Mouse (Mus musculus) liver, adult 2 months (tissue): ENCODE measurements at regions not wholly inside any gene's neighbourhood (a gene's known extent, or its start where the extent isn't known, plus 50 kb on each side); places are given as distances from the start of the nearest gene placed in this dataset.

Source experiments
- CTCF ChIP-seq: fragments of 200-500 bp; IDR thresholded peaks from 2 replicates; pipeline ENCODE4 v1.5.1; 2011; ENCODE audit warnings: low read depth, low read length, control low read depth
- POLR2A ChIP-seq: fragments of 200-500 bp; IDR thresholded peaks from 2 replicates; pipeline ENCODE4 v1.6.1; 2011; ENCODE audit warnings: low read length, control low read depth; ENCODE audit not compliant: insufficient read depth; ENCODE audit errors: extremely low read depth

- TF ChIP-seq POLR2A (no peak), CTCF (no peak)
Measured at GRCm38 (mm10) chr8:126231801-126232200, 66.6 kb upstream of the Slc35f3 start.
